7 mouse cellular contexts compared by ENCODE assay signal in the genomic region with DNA sequence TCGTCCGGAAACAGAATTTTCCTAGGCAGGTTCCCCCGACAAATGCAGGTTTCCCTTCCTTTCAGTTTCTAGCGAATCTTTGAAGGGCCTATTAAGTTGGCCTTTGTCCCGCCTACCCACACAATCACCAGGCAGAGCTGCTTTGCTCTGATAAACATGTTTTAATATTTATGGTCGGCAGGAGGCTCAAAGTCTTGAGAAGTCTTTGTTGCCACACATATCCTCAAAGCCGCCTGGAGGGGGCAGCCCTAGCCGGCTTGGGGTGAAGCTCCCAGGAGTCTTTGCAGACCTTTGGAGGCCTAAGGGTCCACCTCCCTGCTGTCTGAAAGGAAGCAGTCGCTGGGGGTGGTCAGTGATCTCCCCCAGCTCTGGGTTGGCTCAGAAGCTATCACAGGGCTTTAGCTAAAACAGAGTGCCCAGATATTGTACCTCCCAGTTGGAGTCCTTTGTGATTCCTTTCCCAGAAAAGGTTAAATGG. TPM values are rescaled to one million over a fixed set of nuclear protein-coding genes. Genes with fewer than 3 reads are reported as not detected.
A peak's percentile ranks its signal among the peaks of the same experiment; 100 is the strongest.
DNase-seq lines count a peak whose midpoint lies in the region; ATAC-seq and TF ChIP-seq lines count a peak whose summit lies in the region.

No protein-coding gene starts in this region.

- DNase-seq in ZHBTc4 (ENCODE audit: low read depth, low spot score): peak; percentile 99
- DNase-seq in cerebellum, postnatal 14 days: peak; percentile 55 to 71
- peak; percentile 70 for DNase-seq in gastrocnemius, adult 2 months
- DNase-seq in hindbrain, postnatal 0 days (ENCODE audit: low spot score): peak; percentile 88
- DNase-seq in left cerebral cortex, postnatal 25 days (ENCODE audit: low spot score in 2 of 2): peak; percentile 60
- DNase-seq in right cerebral cortex, postnatal 4 days: peak; percentile 67

- H3K9me3 ChIP-seq in hindbrain, postnatal 0 days (ENCODE audit: low read length): no peaks in the 10 kb centered on the region

- peaks cover 15% of the 10 kb centered on the region; the same call in 1 of the 2 replicates for H3K36me3 ChIP-seq in hindbrain, postnatal 0 days (ENCODE audit: insufficient read depth, low read length)

- peak overlapping the region; percentile 82 for H3K27ac ChIP-seq in gastrocnemius, adult 2 months
- H3K27ac ChIP-seq in hindbrain, postnatal 0 days: peak overlapping the region; percentile 84

- no peaks in the 10 kb centered on the region for H3K27me3 ChIP-seq in hindbrain, postnatal 0 days (ENCODE audit: insufficient read depth, low read length)

- peaks cover 11% of the 10 kb centered on the region for H3K4me1 ChIP-seq in hindbrain, postnatal 0 days (ENCODE audit: insufficient read depth, low read length)

- intact Hi-C loops in gastrocnemius, adult 2 months (cut with DNase I): no loop called here
- intact Hi-C loops in left cerebral cortex, postnatal 25 days (cut with DNase I): loop anchor here (5.0 to 10.0 kb wide), 2 partner anchors 59 to 306 kb away; a partner anchor contains a TSS

- H3K4me3 ChIP-seq in gastrocnemius, adult 2 months: peak overlapping the region; percentile 97
- H3K4me3 ChIP-seq in hindbrain, postnatal 0 days (ENCODE audit: low read length): peak overlapping the region; percentile 85

- 1% methylated on average over 9 of the region's 9 CpGs for WGBS in hindbrain, postnatal 0 days

- TF ChIP-seq CTCF in gastrocnemius, adult 2 months (IDR thresholded peaks at IDR 0.05): peak; percentile 66
- peak; percentile 77 for TF ChIP-seq CTCF in hindbrain, postnatal 0 days (IDR thresholded peaks at IDR 0.05; ENCODE audit: low read depth)

- peak; percentile 70 for ATAC-seq in hindbrain, postnatal 0 days
- ATAC-seq in megakaryocyte-erythroid progenitor cell, adult 5-6 weeks (replicated peaks; ENCODE audit: low FRiP score, low TSS enrichment, poor library complexity, severe bottlenecking): peak; percentile 89

- peak overlapping the region; percentile 81 for H3K9ac ChIP-seq in hindbrain, postnatal 0 days (replicated peaks; ENCODE audit: low read length)

- H3K4me2 ChIP-seq in hindbrain, postnatal 0 days (ENCODE audit: low read depth, low read length): peak overlapping the region; percentile 80

RNA-seq across cellular contexts. Expression of a gene that starts 0.6 kb away (rescaled TPM):
- 1 to 10 TPM; 2.7 to 4.6 TPM for total RNA-seq in gastrocnemius, adult 2 months (2021)
- total RNA-seq in hindbrain, postnatal 0 days (2014; rRNA removed): 228 and 230 TPM in 2 replicates
- 150 and 151 TPM in 2 replicates for polyA plus RNA-seq in hindbrain, postnatal 0 days (2015; fragmentation: Nextera tagmentation; extraction: Ambion mirVana)
- 10 to 100 TPM; 39.5 to 46.0 TPM for total RNA-seq in left cerebral cortex, postnatal 25 days (2021)
- total RNA-seq in megakaryocyte-erythroid progenitor cell, adult 5-6 weeks (2014; fragmentation: Nextera tagmentation): 76.4 and 85.0 TPM in 2 replicates
- total RNA-seq in megakaryocyte-erythroid progenitor cell, adult 5-6 weeks (2017): 58.9 and 102 TPM in 2 replicates

RNA-seq across cellular contexts. Expression of a gene that starts 13.8 kb away (rescaled TPM):
- total RNA-seq in gastrocnemius, adult 2 months (2021): not detected
- total RNA-seq in hindbrain, postnatal 0 days (2014; rRNA removed): 0.21 and 0.61 TPM in 2 replicates
- polyA plus RNA-seq in hindbrain, postnatal 0 days (2015; fragmentation: Nextera tagmentation; extraction: Ambion mirVana): 0.76 and 1.0 TPM in 2 replicates
- total RNA-seq in left cerebral cortex, postnatal 25 days (2021): not detected
- not detected in 2 replicates for total RNA-seq in megakaryocyte-erythroid progenitor cell, adult 5-6 weeks (2014; fragmentation: Nextera tagmentation)
- not detected in 2 replicates for total RNA-seq in megakaryocyte-erythroid progenitor cell, adult 5-6 weeks (2017)

RNA-seq across cellular contexts. Expression of a gene that starts 17.5 kb away (rescaled TPM):
- 1 to 10 TPM; 6.1 to 6.4 TPM for total RNA-seq in gastrocnemius, adult 2 months (2021)
- total RNA-seq in hindbrain, postnatal 0 days (2014; rRNA removed): 37.7 and 46.3 TPM in 2 replicates
- 38.8 and 40.8 TPM in 2 replicates for polyA plus RNA-seq in hindbrain, postnatal 0 days (2015; fragmentation: Nextera tagmentation; extraction: Ambion mirVana)
- 10 to 100 TPM; 28.7 to 30.1 TPM for total RNA-seq in left cerebral cortex, postnatal 25 days (2021)
- total RNA-seq in megakaryocyte-erythroid progenitor cell, adult 5-6 weeks (2014; fragmentation: Nextera tagmentation): 21.1 and 23.2 TPM in 2 replicates
- total RNA-seq in megakaryocyte-erythroid progenitor cell, adult 5-6 weeks (2017): 16.6 and 21.0 TPM in 2 replicates

RNA-seq across cellular contexts. Expression of a gene that starts 30.2 kb away (rescaled TPM):
- total RNA-seq in gastrocnemius, adult 2 months (2021): not detected
- total RNA-seq in hindbrain, postnatal 0 days (2014; rRNA removed): not detected in 2 replicates
- not detected in 2 replicates for polyA plus RNA-seq in hindbrain, postnatal 0 days (2015; fragmentation: Nextera tagmentation; extraction: Ambion mirVana)
- not detected for total RNA-seq in left cerebral cortex, postnatal 25 days (2021)
- total RNA-seq in megakaryocyte-erythroid progenitor cell, adult 5-6 weeks (2014; fragmentation: Nextera tagmentation): not detected in 2 replicates
- total RNA-seq in megakaryocyte-erythroid progenitor cell, adult 5-6 weeks (2017): 0.47 TPM in 1 of 2 replicates, not detected in the other

RNA-seq across cellular contexts. Expression of a gene that starts 30.3 kb away (rescaled TPM):
- 10 to 100 TPM; 22.2 to 26.4 TPM for total RNA-seq in gastrocnemius, adult 2 months (2021)
- 181 and 199 TPM in 2 replicates for total RNA-seq in hindbrain, postnatal 0 days (2014; rRNA removed)
- 83.0 and 88.8 TPM in 2 replicates for polyA plus RNA-seq in hindbrain, postnatal 0 days (2015; fragmentation: Nextera tagmentation; extraction: Ambion mirVana)
- 100 to 1,000 TPM in 1 of 2 experiments, 10 to 100 TPM in 1; 98.0 to 102 TPM for total RNA-seq in left cerebral cortex, postnatal 25 days (2021)
- total RNA-seq in megakaryocyte-erythroid progenitor cell, adult 5-6 weeks (2014; fragmentation: Nextera tagmentation): 32.7 and 36.4 TPM in 2 replicates
- 35.1 and 55.7 TPM in 2 replicates for total RNA-seq in megakaryocyte-erythroid progenitor cell, adult 5-6 weeks (2017)

Comparison
In these comparisons a context has a peak if more than half of its experiments do, and no peak if none do; other contexts are left out.
1. Peak in every context shown above with its lines: DNase-seq, ATAC-seq, H3K4me3 ChIP-seq and H3K27ac ChIP-seq.
2. RNA of a gene that starts 0.6 kb away (total RNA-seq): 228 to 230 TPM in hindbrain, postnatal 0 days, 58.9 to 102 TPM in megakaryocyte-erythroid progenitor cell, adult 5-6 weeks and 39.5 to 46.0 TPM in left cerebral cortex, postnatal 25 days; 2.7 to 4.6 TPM in gastrocnemius, adult 2 months; every median in the first group is over 4 times any median in the second.